Mouse (Mus musculus) intestine, embryonic 14.5 days (tissue): ENCODE data around the gene Bet1l. TPM values are rescaled to one million over a fixed set of nuclear protein-coding genes. Genes with fewer than 3 reads are reported as not detected.

ENCODE experiments used
- ATAC-seq: fragments of 200-750 bp; cut with Nextera tagmentation; replicated peaks from 2 replicates; pipeline ENCODE4 v1.8.0; 2017; ENCODE audit warnings: low read depth, moderate number of reproducible peaks, moderate TSS enrichment, moderate library complexity; ENCODE audit not compliant: low FRiP score, low TSS enrichment
- DNase-seq: peaks from one replicate; pipeline ENCODE4 v3.0.0-alpha.2; 2018; ENCODE audit warnings: low spot score
- H3K27ac ChIP-seq: fragments of 300-500 bp; sonication (generic); 2 replicates; pipeline ENCODE4 v1.5.1; 2014; ENCODE audit warnings: low read depth, mild to moderate bottlenecking, control low read depth
- H3K27me3 ChIP-seq: fragments of 300-500 bp; sonication (generic); replicated peaks from 2 replicates; pipeline ENCODE4 v1.6.1; 2014; ENCODE audit warnings: low read length, control low read depth; ENCODE audit not compliant: control insufficient read depth, insufficient read depth
- H3K36me3 ChIP-seq: fragments of 300-500 bp; sonication (generic); 2 replicates; pipeline ENCODE4 v1.6.1; 2014; ENCODE audit warnings: low read length, control low read depth; ENCODE audit not compliant: control insufficient read depth, insufficient read depth
- H3K4me1 ChIP-seq: fragments of 300-500 bp; sonication (generic); replicated peaks from 2 replicates; pipeline ENCODE4 v1.6.1; 2014; ENCODE audit warnings: low read length, control low read depth, mixed read lengths; ENCODE audit not compliant: control insufficient read depth, insufficient read depth
- H3K4me2 ChIP-seq: fragments of 300-500 bp; sonication (generic); 2 replicates; pipeline ENCODE4 v1.6.1; 2014; ENCODE audit warnings: low read length
- H3K4me3 ChIP-seq: fragments of 300-500 bp; sonication (generic); 2 replicates; pipeline ENCODE4 v1.5.1; 2014; ENCODE audit warnings: low read depth, low read length, control low read depth, mixed read lengths
- H3K9ac ChIP-seq: fragments of 300-500 bp; sonication (generic); 2 replicates; pipeline ENCODE4 v1.6.1; 2014; ENCODE audit warnings: mild to moderate bottlenecking, low read length
- H3K9me3 ChIP-seq: fragments of 300-500 bp; sonication (generic); 2 replicates; pipeline ENCODE4 v1.6.1; 2016; ENCODE audit warnings: low read length, control low read depth; ENCODE audit not compliant: control insufficient read depth
- WGBS: fragments of 180-500 bp; shearing (Covaris S2); extraction: QIAGEN DNeasy Blood & Tissue Kit; methylation state at CpG from one replicate; pipeline ENCODE4 v1.1.7; 2014; 5-methylcytosine and 5-hydroxymethylcytosine counted together
- polyA plus RNA-seq: library from polyadenylated mRNA; unstranded; fragments of >200 nt; fragmentation: Nextera tagmentation; extraction: Ambion mirVana; gene quantifications from 2 replicates; pipeline ENCODE4 v1.2.1, GENCODE M21; 2014

Bet1l gene
- polyA plus RNA-seq, 1 experiment from 2014 or later: 42.3 TPM

- no peaks in the 10 kb centered on the region for H3K27me3 ChIP-seq
- DNase-seq (no peak), ATAC-seq (no peak)
- H3K4me3 ChIP-seq: no peak overlapping the region
- H3K9me3 ChIP-seq: no peaks in the 10 kb centered on the region
- no peak overlapping the region for H3K27ac ChIP-seq
- H3K9ac ChIP-seq: no peak overlapping the region
- H3K4me2 ChIP-seq: no peak overlapping the region
- no peaks in the 10 kb centered on the region for H3K36me3 ChIP-seq
- 81% methylated on average over 4 of the region's 4 CpGs for WGBS
- H3K4me1 ChIP-seq: no peaks in the 10 kb centered on the region
Measured at GRCm38 (mm10) chr7:140833341-140833740, 24.0 kb downstream of the Bet1l start.

- H3K9me3 ChIP-seq: no peaks in the 10 kb centered on the region
- DNase-seq: no peak
- no peak overlapping the region for H3K27ac ChIP-seq
- 67% methylated on average over 6 of the region's 6 CpGs for WGBS
- H3K36me3 ChIP-seq: no peaks in the 10 kb centered on the region
- H3K4me1 ChIP-seq: no peaks in the 10 kb centered on the region
- no peaks in the 10 kb centered on the region for H3K27me3 ChIP-seq
- ATAC-seq: no peak
- no peak overlapping the region for H3K4me2 ChIP-seq
- no peak overlapping the region for H3K4me3 ChIP-seq
- H3K9ac ChIP-seq: no peak overlapping the region
Measured at GRCm38 (mm10) chr7:140831447-140831846, 25.9 kb downstream of the Bet1l start.

- no peaks in the 10 kb centered on the region for H3K27me3 ChIP-seq
- H3K4me1 ChIP-seq: no peaks in the 10 kb centered on the region
- no peak overlapping the region for H3K27ac ChIP-seq
- DNase-seq (no peak), ATAC-seq (peak; percentile 53; the same call in 1 of the 2 replicates)
- no peak overlapping the region for H3K4me2 ChIP-seq
- H3K9me3 ChIP-seq: no peaks in the 10 kb centered on the region
- 31% methylated on average over 8 of the region's 8 CpGs for WGBS
- no peak overlapping the region for H3K9ac ChIP-seq
- H3K36me3 ChIP-seq: no peaks in the 10 kb centered on the region
- no peak overlapping the region for H3K4me3 ChIP-seq
Measured at GRCm38 (mm10) chr7:140828171-140828881, 29.1 kb downstream of the Bet1l start.

GRCm38 (mm10) chr7:140822731-140823130 lies 34.6 kb downstream of the Bet1l start:
- Histone ChIP-seq H3K27ac (no peak overlapping the region), H3K4me3 (no peak overlapping the region), H3K9ac (no peak overlapping the region), H3K4me1 (0 out of 2 replicates have a peak, but pooled peaks cover 3% of the 10 kb centered on the region), H3K27me3 (no peaks in the 10 kb centered on the region), H3K4me2 (no peak overlapping the region), H3K9me3 (no peaks in the 10 kb centered on the region), H3K36me3 (no peaks in the 10 kb centered on the region)
- DNase-seq: no peak
- WGBS: 94% methylated on average over 4 of the region's 4 CpGs
- no peak for ATAC-seq

GRCm38 (mm10) chr7:140821653-140822329 lies 35.6 kb downstream of the Bet1l start, which contains the start of gene Zfp941:
Gene Zfp941 (minus strand): TSS chr7:140822178.
- H3K4me2 ChIP-seq: peak within 1 kb of the TSS; percentile 63
- no peak within 1 kb of the TSS for H3K27ac ChIP-seq
- peak within 1 kb of the TSS; percentile 41 for H3K9ac ChIP-seq

GRCm38 (mm10) chr7:140821305-140821652 lies 36.1 kb downstream of the Bet1l start:
- no peaks in the 10 kb centered on the region for H3K27me3 ChIP-seq
- ATAC-seq (peak; percentile 18; the same call in 1 of the 2 replicates), DNase-seq (no peak)
- no peaks in the 10 kb centered on the region for H3K36me3 ChIP-seq
- no peak overlapping the region for H3K9ac ChIP-seq
- H3K4me3 ChIP-seq: peak overlapping the region; percentile 37
- H3K9me3 ChIP-seq: no peaks in the 10 kb centered on the region
- 0 out of 2 replicates have a peak, but pooled peaks cover 3% of the 10 kb centered on the region for H3K4me1 ChIP-seq
- 55% methylated on average over 5 of the region's 5 CpGs for WGBS
- peak overlapping the region; percentile 63 for H3K4me2 ChIP-seq
- H3K27ac ChIP-seq: no peak overlapping the region

More at GRCm38 (mm10) chr7:140821653-140822329, 35.6 kb downstream of the Bet1l start, which contains the start of gene Zfp941:
- H3K27me3 ChIP-seq: no peaks in the 10 kb centered on the region
- peak within 1 kb of the TSS; percentile 37 for H3K4me3 ChIP-seq
- WGBS: 3% methylated on average over 21 of the region's 21 CpGs
- H3K4me1 ChIP-seq: 0 out of 2 replicates have a peak, but pooled peaks cover 3% of the 10 kb centered on the region
- peak; percentile 82 for ATAC-seq
- H3K36me3 ChIP-seq: no peaks in the 10 kb centered on the region
- H3K9me3 ChIP-seq: no peaks in the 10 kb centered on the region
- peak; percentile 72 for DNase-seq

- Histone ChIP-seq H3K36me3 (no peaks in the 10 kb centered on the region), H3K27ac (no peak overlapping the region), H3K4me2 (no peak overlapping the region), H3K27me3 (no peaks in the 10 kb centered on the region), H3K9ac (no peak overlapping the region), H3K9me3 (no peaks in the 10 kb centered on the region), H3K4me1 (0 out of 2 replicates have a peak, but pooled peaks cover 3% of the 10 kb centered on the region), H3K4me3 (no peak overlapping the region)
- 68% methylated on average over 4 of the region's 4 CpGs for WGBS
- ATAC-seq (no peak), DNase-seq (peak; percentile 39)
Measured at GRCm38 (mm10) chr7:140820173-140820572, 37.2 kb downstream of the Bet1l start.

- Histone ChIP-seq H3K9ac (no peak overlapping the region), H3K4me2 (no peak overlapping the region), H3K27ac (no peak overlapping the region), H3K36me3 (peaks cover 6% of the 10 kb centered on the region; the same call in 1 of the 2 replicates), H3K27me3 (no peaks in the 10 kb centered on the region), H3K4me1 (no peaks in the 10 kb centered on the region), H3K4me3 (no peak overlapping the region), H3K9me3 (no peaks in the 10 kb centered on the region)
- DNase-seq (peak; percentile 18), ATAC-seq (no peak)
- 86% methylated on average over 12 of the region's 12 CpGs for WGBS
Measured at GRCm38 (mm10) chr7:140812850-140813249, 44.5 kb downstream of the Bet1l start.
